ENCODE assay signal across 19 mouse cellular contexts in genomic region chr2:167333450-167333849, GRCm38 (mm10). TPM values are rescaled to one million over a fixed set of nuclear protein-coding genes. Genes with fewer than 3 reads are reported as not detected.
DNase-seq lines count a peak whose midpoint lies in the region; ATAC-seq and TF ChIP-seq lines count a peak whose summit lies in the region.
"Had no signal": no experiment of that assay in that cellular context is flagged by ENCODE, and none has a peak within 500 bp of the region (broad histone marks: within the 10 kb centered on the region; RNA-seq: fewer than 3 reads in every experiment).

No protein-coding gene starts in this region.

- no peak for TF ChIP-seq POLR2A in kidney, adult 2 months (IDR thresholded peaks at IDR 0.05; ENCODE audit: low read depth, low read length)

- no peak overlapping the region for H3K9ac ChIP-seq in liver, postnatal 0 days (replicated peaks)
- H3K9ac ChIP-seq in neural tube, embryonic 13.5 days: no peak overlapping the region
- no peak overlapping the region for H3K9ac ChIP-seq in neural tube, embryonic 15.5 days (replicated peaks)
- H3K9ac ChIP-seq: embryonic facial prominence, embryonic 15.5 days; heart, embryonic 12.5 days had no signal

- H3K9me3 ChIP-seq in liver, postnatal 0 days (ENCODE audit: low read length): no peaks in the 10 kb centered on the region
- H3K9me3 ChIP-seq in neural tube, embryonic 13.5 days: no peaks in the 10 kb centered on the region
- H3K9me3 ChIP-seq in neural tube, embryonic 15.5 days (replicated peaks): no peaks in the 10 kb centered on the region
- H3K9me3 ChIP-seq: embryonic facial prominence, embryonic 15.5 days; forebrain, embryonic 10.5 days; heart, embryonic 12.5 days had no signal

- TF ChIP-seq EP300 in liver, postnatal 0 days (IDR thresholded peaks at IDR 0.05; ENCODE audit: low read depth): peak; percentile 14; the same call in 1 of the 2 replicates

- H3K4me3 ChIP-seq in kidney, adult 2 months (ENCODE audit: insufficient read depth, low read depth, low read length): no peak overlapping the region
- H3K4me3 ChIP-seq in liver, postnatal 0 days (ENCODE audit: low read depth, low read length): no peak overlapping the region
- H3K4me3 ChIP-seq in neural tube, embryonic 13.5 days: no peak overlapping the region
- no peak overlapping the region for H3K4me3 ChIP-seq in neural tube, embryonic 15.5 days (replicated peaks)
- H3K4me3 ChIP-seq: embryonic facial prominence, embryonic 15.5 days; erythroblast, embryonic 14.5 days; forebrain, embryonic 10.5 days; gastrocnemius, adult 2 months; heart, embryonic 12.5 days had no signal

- H3K36me3 ChIP-seq in kidney, adult 2 months (ENCODE audit: control insufficient read depth, insufficient read depth, low read length): no peaks in the 10 kb centered on the region
- H3K36me3 ChIP-seq in liver, postnatal 0 days (replicated peaks; ENCODE audit: insufficient read depth, low read length): no peaks in the 10 kb centered on the region
- H3K36me3 ChIP-seq in neural tube, embryonic 13.5 days: no peaks in the 10 kb centered on the region
- H3K36me3 ChIP-seq in neural tube, embryonic 15.5 days: no peaks in the 10 kb centered on the region
- H3K36me3 ChIP-seq: embryonic facial prominence, embryonic 15.5 days; forebrain, embryonic 10.5 days; heart, embryonic 12.5 days had no signal

- ATAC-seq in liver, postnatal 0 days: no peak
- ATAC-seq in neural tube, embryonic 13.5 days (ENCODE audit: low read depth): no peak
- no peak for ATAC-seq in neural tube, embryonic 15.5 days (ENCODE audit: low FRiP score)
- ATAC-seq: forebrain, embryonic 14.5 days had no signal

- 76% methylated on average over 6 of the region's 6 CpGs for WGBS in kidney, adult 2 months
- 75% methylated on average over 6 of the region's 6 CpGs for WGBS in liver, postnatal 0 days (ENCODE audit: insufficient replicate concordance)
- 33% methylated on average over 6 of the region's 6 CpGs for WGBS in neural tube, embryonic 13.5 days
- 50% methylated on average over 6 of the region's 6 CpGs for WGBS in neural tube, embryonic 15.5 days

- H3K27ac ChIP-seq in kidney, adult 2 months (ENCODE audit: insufficient read depth, low read depth, low read length): 0 out of 2 replicates have a peak overlapping the region, but pooled peaks have one; percentile 14
- H3K27ac ChIP-seq in liver, postnatal 0 days (ENCODE audit: low read depth): peak overlapping the region; percentile 55; the same call in 1 of the 2 replicates
- 0 out of 2 replicates have a peak overlapping the region, but pooled peaks have one; percentile 9 for H3K27ac ChIP-seq in neural tube, embryonic 13.5 days (replicated peaks)
- H3K27ac ChIP-seq in neural tube, embryonic 15.5 days (replicated peaks): no peak overlapping the region
- H3K27ac ChIP-seq: embryonic facial prominence, embryonic 15.5 days; forebrain, embryonic 10.5 days had no signal

- no peaks in the 10 kb centered on the region for H3K27me3 ChIP-seq in kidney, adult 2 months (replicated peaks; ENCODE audit: control insufficient read depth, insufficient read depth, low read length)
- no peaks in the 10 kb centered on the region for H3K27me3 ChIP-seq in liver, postnatal 0 days (ENCODE audit: insufficient read depth, low read length)
- H3K27me3 ChIP-seq in neural tube, embryonic 13.5 days: no peaks in the 10 kb centered on the region
- H3K27me3 ChIP-seq in neural tube, embryonic 15.5 days (replicated peaks): no peaks in the 10 kb centered on the region
- H3K27me3 ChIP-seq: embryonic facial prominence, embryonic 15.5 days; heart, embryonic 12.5 days had no signal

- no peak for TF ChIP-seq CTCF in kidney, adult 2 months (conservative IDR thresholded peaks at IDR 0.05; ENCODE audit: insufficient read depth, insufficient read length, low read depth, low read length)
- no peak for TF ChIP-seq CTCF in liver, postnatal 0 days (IDR thresholded peaks at IDR 0.05; ENCODE audit: low read depth)

- H3K4me1 ChIP-seq in kidney, adult 2 months (ENCODE audit: control insufficient read depth, insufficient read depth, low read length): peaks cover 44% of the 10 kb centered on the region
- H3K4me1 ChIP-seq in liver, postnatal 0 days (ENCODE audit: insufficient read depth): peaks cover 42% of the 10 kb centered on the region
- H3K4me1 ChIP-seq in neural tube, embryonic 13.5 days (replicated peaks): peaks cover 71% of the 10 kb centered on the region
- H3K4me1 ChIP-seq in neural tube, embryonic 15.5 days: peaks cover 57% of the 10 kb centered on the region

- H3K4me2 ChIP-seq in liver, postnatal 0 days (ENCODE audit: low read depth, low read length): no peak overlapping the region
- H3K4me2 ChIP-seq in neural tube, embryonic 13.5 days: no peak overlapping the region
- no peak overlapping the region for H3K4me2 ChIP-seq in neural tube, embryonic 15.5 days
- H3K4me2 ChIP-seq: embryonic facial prominence, embryonic 15.5 days; heart, embryonic 12.5 days had no signal

- no peak for DNase-seq in kidney, adult 2 months
- DNase-seq in kidney, postnatal 25 days: no peak
- DNase-seq in liver, postnatal 0 days: no peak
- no peak for DNase-seq in liver
- DNase-seq: adrenal gland, postnatal 10 days; cerebellum, adult 11 months; cerebellum, adult 8-10 months; cerebellum, postnatal 14 days; embryo, embryonic 11 days; gastrocnemius, adult 2 months; gastrocnemius, postnatal 25 days; heart, postnatal 36 days had no signal

RNA-seq across cellular contexts. Expression of gene B4galt5, which starts 15.5 kb away (rescaled TPM):
- polyA plus RNA-seq in kidney, adult 2 months (2012; rRNA removed): 51.5 and 54.2 TPM in 2 replicates
- 3.2 and 4.2 TPM in 2 replicates for polyA plus RNA-seq in liver, postnatal 0 days (2015; fragmentation: Nextera tagmentation; extraction: Ambion mirVana)
- 21.6 and 22.2 TPM in 2 replicates for polyA plus RNA-seq in neural tube, embryonic 13.5 days (2015; fragmentation: Nextera tagmentation; extraction: Ambion mirVana)
- polyA plus RNA-seq in neural tube, embryonic 15.5 days (2015; fragmentation: Nextera tagmentation; extraction: Ambion mirVana): 19.9 and 28.4 TPM in 2 replicates
